Mouse (Mus musculus) small intestine, adult 2 months (tissue): ENCODE results near the gene Borcs5.

Source experiments
- CTCF ChIP-seq: fragments of 200-500 bp; IDR thresholded peaks from 2 replicates; pipeline ENCODE4 v1.5.1; 2012; ENCODE audit warnings: low read depth, mild to moderate bottlenecking, control low read depth, inconsistent platforms, low read length, moderate library complexity, mixed read lengths; ENCODE audit not compliant: insufficient replicate concordance, insufficient read length; ENCODE audit errors: extremely low read depth
- POLR2A ChIP-seq: fragments of 200-500 bp; IDR thresholded peaks from 2 replicates; pipeline ENCODE4 v1.6.1; 2012; ENCODE audit warnings: low read depth, mild to moderate bottlenecking, control low read depth, inconsistent platforms, low read length, moderate library complexity

DNA sequence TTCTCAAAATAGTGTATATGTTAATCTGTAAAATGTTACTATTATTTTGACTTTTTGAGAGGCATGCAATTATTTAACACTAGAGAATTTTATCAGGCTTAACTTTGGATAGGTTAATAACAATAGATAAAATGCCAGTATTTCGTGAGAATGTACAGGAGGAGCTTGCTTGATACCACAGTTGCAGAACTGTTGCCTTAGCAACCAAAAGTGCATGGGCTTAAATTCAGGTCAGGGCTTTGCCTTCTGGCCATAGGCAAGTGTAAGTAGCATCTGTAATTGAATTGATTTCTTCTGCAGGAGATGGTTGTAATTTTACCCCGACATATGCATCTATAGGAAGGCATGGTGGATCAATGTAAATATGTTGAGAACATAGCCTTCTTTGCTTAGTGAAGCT, 45.7 kb downstream of the Borcs5 start:
- TF ChIP-seq CTCF = no peak
- no peak for TF ChIP-seq POLR2A
